Mouse (Mus musculus) bone marrow, adult 2 months (tissue): ENCODE measurements around the gene 1700042G07Rik.

Experiments used
- CTCF ChIP-seq: fragments of 200-500 bp; IDR thresholded peaks from 2 replicates; pipeline ENCODE4 v1.5.1; 2011; ENCODE audit warnings: low read length, control low read depth; ENCODE audit not compliant: control insufficient read depth, insufficient read depth
- POLR2A ChIP-seq: fragments of 200-500 bp; IDR thresholded peaks from 2 replicates; pipeline ENCODE4 v1.6.1; 2011; ENCODE audit warnings: low read depth, mild to moderate bottlenecking, control low read depth, low read length, borderline replicate concordance; ENCODE audit not compliant: control insufficient read depth

GRCm38 (mm10) chr4:116221140-116221851 is 48.1 kb downstream of the 1700042G07Rik start, which contains the start of gene Pik3r3:
- TF ChIP-seq CTCF (no peak), POLR2A (peak; percentile 99)
